Mouse (Mus musculus) CH12.LX (cell line): Measurements from ENCODE around the gene Map7d1. TPM values are rescaled to one million over a fixed set of nuclear protein-coding genes. Genes with fewer than 3 reads are reported as not detected.

Source experiments
- DNase-seq: peaks from one replicate; pipeline ENCODE4 v3.0.0-alpha.2; 2013; ENCODE audit errors: extremely low read depth
- H3K27ac ChIP-seq: 2 replicates; pipeline ENCODE4 v1.5.1; 2012; ENCODE audit warnings: low read depth, mild to moderate bottlenecking, control low read depth, moderate library complexity; ENCODE audit not compliant: insufficient read depth
- H3K27me3 ChIP-seq: replicated peaks from 2 replicates; pipeline ENCODE3; 2012; ENCODE audit warnings: inconsistent platforms
- H3K36me3 ChIP-seq, 2 experiments: replicated peaks in 1 of 2; 2 replicates each; pipeline versions ENCODE3 to v1.6.1; 2012; ENCODE audit warnings: inconsistent platforms in 1 of 2, low read length in 1 of 2, mild to moderate bottlenecking in 1 of 2, mixed read lengths in 1 of 2, moderate library complexity in 1 of 2; ENCODE audit not compliant: control insufficient read depth in 1 of 2, insufficient read depth in 1 of 2
- H3K4me1 ChIP-seq, 2 experiments: 2 replicates each; pipeline ENCODE4 v1.6.1; 2012; ENCODE audit warnings: inconsistent platforms in 1 of 2, moderate library complexity in 1 of 2; ENCODE audit not compliant: insufficient read depth in 2 of 2, control insufficient read depth in 1 of 2
- H3K4me2 ChIP-seq: 2 replicates; pipeline ENCODE4 v1.6.1; 2012; ENCODE audit warnings: low read depth, mild to moderate bottlenecking, control low read depth; ENCODE audit not compliant: poor library complexity, insufficient read depth, severe bottlenecking
- H3K4me3 ChIP-seq, 3 experiments: fragments of 150-350 bp in 1 of 3; sonication (generic) in 1 of 3; replicated peaks in 1 of 3; 2 replicates each; pipeline versions ENCODE3 to v1.5.1; 2011 to 2012; ENCODE audit warnings: low read depth in 2 of 3, low read length in 2 of 3, mild to moderate bottlenecking in 2 of 3, moderate library complexity in 2 of 3, control low read depth in 1 of 3, improper control_type of control experiment in 1 of 3, inconsistent platforms in 1 of 3, mixed read lengths in 1 of 3; ENCODE audit not compliant: poor library complexity in 1 of 3
- H3K79me2 ChIP-seq: replicated peaks from 2 replicates; pipeline ENCODE4 v1.6.1; 2012; ENCODE audit warnings: mild to moderate bottlenecking, moderate library complexity; ENCODE audit not compliant: control insufficient read depth, poor library complexity, insufficient read depth, severe bottlenecking; ENCODE audit errors: extremely low read depth
- H3K9ac ChIP-seq: 2 replicates; pipeline ENCODE4 v1.6.1; 2012; ENCODE audit warnings: low read depth, mild to moderate bottlenecking, control low read depth, moderate library complexity; ENCODE audit not compliant: insufficient read depth
- H3K9me3 ChIP-seq: replicated peaks from 2 replicates; pipeline ENCODE3; 2012; ENCODE audit warnings: low read length, inconsistent platforms, mixed read lengths
- CHD2 ChIP-seq: IDR thresholded peaks from 2 replicates; pipeline ENCODE4 v1.6.1; 2011; ENCODE audit warnings: low read length, improper control_type of control experiment
- ELF1 ChIP-seq: IDR thresholded peaks from 2 replicates; pipeline ENCODE4 v1.6.1; 2014; ENCODE audit warnings: low read depth, mild to moderate bottlenecking, inconsistent platforms, low read length, improper control_type of control experiment
- ETS1 ChIP-seq: conservative IDR thresholded peaks from 2 replicates; pipeline ENCODE4 v1.6.1; 2012; ENCODE audit warnings: low read depth, mild to moderate bottlenecking, inconsistent platforms, low read length, improper control_type of control experiment, moderate library complexity
- GABPA ChIP-seq: IDR thresholded peaks from 2 replicates; pipeline ENCODE4 v1.6.1; 2012; ENCODE audit warnings: low read depth, low read length, improper control_type of control experiment, inconsistent platforms; ENCODE audit not compliant: insufficient replicate concordance
- HCFC1 ChIP-seq: IDR thresholded peaks from 2 replicates; pipeline ENCODE4 v1.6.1; 2012; ENCODE audit warnings: low read depth, mild to moderate bottlenecking, inconsistent platforms, low read length, improper control_type of control experiment
- IRF4 ChIP-seq: IDR thresholded peaks from 2 replicates; pipeline ENCODE4 v1.6.1; 2014; ENCODE audit warnings: low read depth, mild to moderate bottlenecking, inconsistent platforms, low read length, improper control_type of control experiment
- JUND ChIP-seq: conservative IDR thresholded peaks from 2 replicates; pipeline ENCODE4 v1.6.1; 2011; ENCODE audit warnings: low read depth, low read length, improper control_type of control experiment
- KAT2A ChIP-seq: IDR thresholded peaks from 2 replicates; pipeline ENCODE4 v1.6.1; 2012; ENCODE audit warnings: low read length, improper control_type of control experiment, inconsistent platforms; ENCODE audit not compliant: insufficient replicate concordance
- MAX ChIP-seq: IDR thresholded peaks from 2 replicates; pipeline ENCODE4 v1.6.1; 2011; ENCODE audit warnings: low read length, improper control_type of control experiment
- MAZ ChIP-seq: IDR thresholded peaks from 2 replicates; pipeline ENCODE4 v1.6.1; 2012; ENCODE audit warnings: low read depth, mild to moderate bottlenecking, inconsistent platforms, low read length, improper control_type of control experiment, moderate library complexity
- MEF2A ChIP-seq: IDR thresholded peaks from 2 replicates; pipeline ENCODE4 v1.6.1; 2014; ENCODE audit warnings: low read depth, mild to moderate bottlenecking, inconsistent platforms, low read length, improper control_type of control experiment, borderline replicate concordance
- MXI1 ChIP-seq: IDR thresholded peaks from 2 replicates; pipeline ENCODE4 v1.6.1; 2011; ENCODE audit warnings: mild to moderate bottlenecking, low read depth, low read length, improper control_type of control experiment
- MYC ChIP-seq: IDR thresholded peaks from 2 replicates; pipeline ENCODE4 v1.6.1; 2011; ENCODE audit warnings: low read depth, mild to moderate bottlenecking, improper control_type of control experiment, low read length
- NRF1 ChIP-seq: IDR thresholded peaks from 2 replicates; pipeline ENCODE4 v1.6.1; 2014; ENCODE audit warnings: low read depth, mild to moderate bottlenecking, inconsistent platforms, low read length, improper control_type of control experiment, moderate library complexity
- POLR2A ChIP-seq: IDR thresholded peaks from 2 replicates; pipeline ENCODE4 v1.6.1; 2011; ENCODE audit warnings: low read depth, mild to moderate bottlenecking, improper control_type of control experiment, low read length
- RAD21 ChIP-seq: IDR thresholded peaks from 2 replicates; pipeline ENCODE4 v1.6.1; 2011; ENCODE audit warnings: low read depth, mild to moderate bottlenecking, low read length, improper control_type of control experiment, moderate library complexity
- RCOR1 ChIP-seq: conservative IDR thresholded peaks from 2 replicates; pipeline ENCODE4 v1.6.1; 2012; ENCODE audit warnings: low read depth, mild to moderate bottlenecking, inconsistent platforms, low read length, improper control_type of control experiment
- SMC3 ChIP-seq: IDR thresholded peaks from 2 replicates; pipeline ENCODE4 v1.6.1; 2011; ENCODE audit warnings: low read depth, low read length, improper control_type of control experiment
- TCF12 ChIP-seq: IDR thresholded peaks from 2 replicates; pipeline ENCODE4 v1.6.1; 2014; ENCODE audit warnings: low read depth, mild to moderate bottlenecking, inconsistent platforms, low read length, improper control_type of control experiment
- ZC3H11A ChIP-seq: IDR thresholded peaks from 2 replicates; pipeline ENCODE4 v1.6.1; 2012; ENCODE audit warnings: low read depth, mild to moderate bottlenecking, inconsistent platforms, low read length, improper control_type of control experiment
- ZKSCAN1 ChIP-seq: IDR thresholded peaks from 2 replicates; pipeline ENCODE4 v1.6.1; 2012; ENCODE audit warnings: low read depth, inconsistent platforms, low read length, improper control_type of control experiment, borderline replicate concordance
- ZMIZ1 ChIP-seq: IDR thresholded peaks from 2 replicates; pipeline ENCODE4 v1.6.1; 2012; ENCODE audit warnings: low read depth, mild to moderate bottlenecking, inconsistent platforms, low read length, improper control_type of control experiment
- ZNF384 ChIP-seq: IDR thresholded peaks from 2 replicates; pipeline ENCODE4 v1.6.1; 2012; ENCODE audit warnings: low read depth, low read length, improper control_type of control experiment, inconsistent platforms
- dilution Hi-C: fragments of 300-500 bp; cut with MboI; formaldehyde crosslinking; loops from 2 replicates; pipeline ENCODE4 v1.14.3; 2020; ENCODE audit warnings: low sequenced_read_pairs; ENCODE audit not compliant: extremely low pct_unique_long_range_greater_than_20kb, extremely low pct_ligation_motif_present
- in situ Hi-C: fragments of 300-500 bp; cut with MboI; formaldehyde crosslinking; loops from 3 replicates; pipeline ENCODE4 v1.14.3; 2019; ENCODE audit warnings: low sequenced_read_pairs, low pct_ligation_motif_present, low pct_unique_long_range_greater_than_20kb, mixed read lengths
- polyA plus RNA-seq: library from polyadenylated mRNA; unstranded; fragments of >175 nt; gene quantifications from 2 replicates; pipeline ENCODE4 v1.2.1, GENCODE M21; 2012; ENCODE audit warnings: low read depth; ENCODE audit not compliant: insufficient read length
- total RNA-seq, 2 experiments: library from RNA; depleted of rRNA; stranded (reverse); fragments of 300-350 nt in 1 of 2; fragments of >200 nt in 1 of 2; gene quantifications; 2 replicates each; pipeline ENCODE4 v1.2.3; 2012 to 2014

Map7d1 gene
- total and polyA plus RNA-seq, 3 experiments, result 12.5 to 62.2 (median 17.9) TPM

DNA sequence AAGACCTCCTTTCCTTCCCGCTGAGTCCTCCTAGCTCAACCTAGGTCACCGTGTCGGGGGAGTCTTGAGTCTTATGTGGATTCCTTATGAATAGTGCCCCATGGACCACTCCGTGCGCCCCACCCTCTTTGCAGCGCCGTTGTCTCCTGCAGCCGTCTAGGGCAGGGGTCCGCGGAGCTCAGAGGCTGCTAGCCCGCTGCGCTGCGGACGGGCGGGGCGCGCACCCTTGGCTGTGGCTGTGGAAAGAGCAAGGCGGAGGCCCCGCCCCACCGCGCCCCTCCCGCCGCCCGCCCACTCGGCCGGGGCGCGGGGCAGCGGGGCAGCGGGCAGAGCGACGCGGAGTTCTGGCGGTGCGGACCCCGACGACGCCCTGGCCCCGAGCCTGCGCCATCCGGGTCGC, 30.3 kb upstream of the Map7d1 start, which contains the start of gene Col8a2:
Col8a2 (plus strand) TSS at position 302 of the 400 bp plus-strand sequence.
- Histone ChIP-seq H3K4me2 (no peak within 1 kb of the TSS), H3K9ac (no peak within 1 kb of the TSS), H3K36me3 (no peaks in the 10 kb centered on the region), H3K4me1 (peaks cover 0 to 19% of the 10 kb centered on the region in 2 experiments; a peak in 2 of 4 replicates), H3K9me3 (no peaks in the 10 kb centered on the region), H3K4me3 (no peak within 1 kb of the TSS), H3K27me3 (peaks cover 20% of the 10 kb centered on the region)
- in situ Hi-C loops, result no loop called here
- DNase-seq, result no peak
- TF ChIP-seq RCOR1 (no peak), MEF2A (no peak), ELF1 (no peak), KAT2A (no peak), TCF12 (no peak), JUND (no peak), ETS1 (no peak), GABPA (no peak), MXI1 (no peak)
- TF ChIP-seq, all 38 proteins: peak for 0
- H3K27ac ChIP-seq, result no peak within 1 kb of the TSS
- no peaks in the 10 kb centered on the region for H3K79me2 ChIP-seq
- dilution Hi-C loops, result no loop called here

DNA sequence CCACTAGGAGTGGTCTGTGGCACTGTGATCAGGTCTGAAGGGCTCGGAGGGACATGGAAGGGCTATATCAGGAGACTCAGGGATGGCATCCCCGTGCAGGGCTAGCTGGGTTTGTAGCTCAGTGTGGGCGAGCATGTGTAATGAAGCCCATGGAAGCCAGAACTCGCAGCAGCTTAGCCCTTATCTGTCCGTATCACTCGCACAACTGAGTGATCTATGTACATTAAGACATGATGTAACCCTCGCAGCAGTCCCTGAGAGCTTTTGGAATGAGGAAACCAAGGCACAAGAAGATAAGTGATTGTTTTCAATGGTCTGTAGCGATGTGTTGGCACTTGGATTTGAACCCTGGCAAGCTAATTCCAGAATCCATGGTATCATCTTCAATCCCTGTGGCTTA, 27.4 kb upstream of the Map7d1 start:
- no peaks in the 10 kb centered on the region for H3K79me2 ChIP-seq
- H3K4me3 ChIP-seq, result no peak overlapping the region
- no peak for DNase-seq
- in situ Hi-C loops (no loop called here), dilution Hi-C loops (no loop called here)
- no peak for TF ChIP-seq ZKSCAN1
- no peak for TF ChIP-seq JUND
- no peak for TF ChIP-seq SMC3
- H3K27me3 ChIP-seq, result peaks cover 18% of the 10 kb centered on the region
- H3K9me3 ChIP-seq, result no peaks in the 10 kb centered on the region
- no peak overlapping the region for H3K9ac ChIP-seq
- peaks cover 0 to 1% of the 10 kb centered on the region in 2 experiments for H3K36me3 ChIP-seq
- peaks cover 0 to 12% of the 10 kb centered on the region in 2 experiments; a peak in 2 of 4 replicates for H3K4me1 ChIP-seq
- no peak overlapping the region for H3K27ac ChIP-seq
- H3K4me2 ChIP-seq, result no peak overlapping the region

DNA sequence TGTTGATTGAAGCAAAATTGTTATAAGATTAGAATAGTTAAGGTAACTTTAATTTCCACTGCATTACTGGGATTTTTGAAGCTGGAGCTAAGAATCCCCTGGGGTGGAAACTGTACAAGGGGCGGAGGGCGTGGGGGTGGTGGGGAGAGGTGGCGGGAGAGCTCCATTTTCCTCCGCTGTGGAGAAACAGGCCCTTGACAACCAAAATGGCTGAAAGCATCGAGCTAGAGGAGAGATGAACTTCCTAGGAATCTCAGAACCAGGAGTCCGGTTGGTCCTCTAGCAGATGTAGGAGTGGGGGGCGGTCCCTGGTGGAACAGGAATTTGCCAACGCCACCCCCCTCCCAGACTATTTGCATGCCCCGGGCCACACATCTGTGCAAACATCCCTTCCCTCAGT, 25.6 kb upstream of the Map7d1 start:
- Histone ChIP-seq H3K9ac (no peak overlapping the region), H3K27ac (no peak overlapping the region), H3K79me2 (no peaks in the 10 kb centered on the region), H3K27me3 (peaks cover 12% of the 10 kb centered on the region), H3K4me2 (no peak overlapping the region; the same call in 1 of the 2 replicates), H3K9me3 (no peaks in the 10 kb centered on the region), H3K4me3 (no peak overlapping the region), H3K36me3 (peaks cover 0 to 7% of the 10 kb centered on the region in 2 experiments), H3K4me1 (peaks cover 0 to 17% of the 10 kb centered on the region in 2 experiments; a peak in 2 of 4 replicates)
- in situ Hi-C loops, result no loop called here
- no peak for DNase-seq
- TF ChIP-seq ZMIZ1, result no peak
- no peak for TF ChIP-seq CHD2
- no peak for TF ChIP-seq MYC
- no peak for TF ChIP-seq IRF4
- TF ChIP-seq POLR2A, result no peak
- no peak for TF ChIP-seq MXI1
- TF ChIP-seq HCFC1, result no peak
- TF ChIP-seq NRF1, result no peak
- no peak for TF ChIP-seq MAX
- no peak for TF ChIP-seq ZC3H11A
- no peak for TF ChIP-seq GABPA
- no peak for TF ChIP-seq RAD21
- TF ChIP-seq MAZ, result no peak
- no peak for TF ChIP-seq ZNF384
- dilution Hi-C loops, result no loop called here
